Mouse (Mus musculus) forebrain, embryonic 11.5 days (tissue): Measurements from ENCODE around the gene Dclk1. TPM values are rescaled to one million over a fixed set of nuclear protein-coding genes. Genes with fewer than 3 reads are reported as not detected.

Source experiments
- ATAC-seq: fragments of 200-750 bp; cut with Nextera tagmentation; replicated peaks from 2 replicates; pipeline ENCODE4 v1.8.0; 2017; ENCODE audit warnings: moderate TSS enrichment; ENCODE audit not compliant: low FRiP score
- DNase-seq: peaks from one replicate; pipeline ENCODE4 v3.0.0-alpha.2; 2017; ENCODE audit warnings: low spot score
- H3K27ac ChIP-seq: fragments of 300-500 bp; sonication (generic); 2 replicates; pipeline ENCODE4 v1.5.1; 2014; ENCODE audit warnings: low read depth, low read length
- H3K27me3 ChIP-seq: fragments of 300-500 bp; sonication (generic); 2 replicates; pipeline ENCODE4 v1.6.1; 2014; ENCODE audit warnings: mild to moderate bottlenecking, low read length, mixed read lengths; ENCODE audit not compliant: control insufficient read depth, insufficient read depth
- H3K36me3 ChIP-seq: fragments of 300-500 bp; sonication (generic); 2 replicates; pipeline ENCODE4 v1.6.1; 2014; ENCODE audit warnings: mild to moderate bottlenecking, low read length, moderate library complexity, mixed read lengths; ENCODE audit not compliant: control insufficient read depth, insufficient read depth
- H3K4me1 ChIP-seq: fragments of 300-500 bp; sonication (generic); replicated peaks from 2 replicates; pipeline ENCODE4 v1.6.1; 2014; ENCODE audit warnings: low read length, mixed read lengths; ENCODE audit not compliant: control insufficient read depth, insufficient read depth
- H3K4me2 ChIP-seq: fragments of 300-500 bp; sonication (generic); 2 replicates; pipeline ENCODE4 v1.6.1; 2014; ENCODE audit warnings: low read depth, mild to moderate bottlenecking, low read length, moderate library complexity, mixed read lengths; ENCODE audit not compliant: severe bottlenecking
- H3K4me3 ChIP-seq: fragments of 300-500 bp; sonication (generic); 2 replicates; pipeline ENCODE4 v1.5.1; 2014; ENCODE audit warnings: low read depth, low read length
- H3K9ac ChIP-seq: fragments of 300-500 bp; sonication (generic); 2 replicates; pipeline ENCODE4 v1.6.1; 2014; ENCODE audit warnings: low read length
- H3K9me3 ChIP-seq: fragments of 300-500 bp; sonication (generic); 2 replicates; pipeline ENCODE4 v1.6.1; 2016; ENCODE audit warnings: low read length, mixed read lengths; ENCODE audit not compliant: control insufficient read depth
- WGBS: fragments of 180-500 bp; shearing (Covaris S2); extraction: QIAGEN DNeasy Blood & Tissue Kit; methylation state at CpG from one replicate; pipeline ENCODE4 v1.1.7; 2014; 5-methylcytosine and 5-hydroxymethylcytosine counted together
- polyA plus RNA-seq: library from polyadenylated mRNA; unstranded; fragments of >200 nt; fragmentation: Nextera tagmentation; extraction: Ambion mirVana; gene quantifications from 2 replicates; pipeline ENCODE4 v1.2.1, GENCODE M21; 2014

The Dclk1 gene
- polyA plus RNA-seq, 1 experiment from 2014 or later, result 77.5 TPM

DNA sequence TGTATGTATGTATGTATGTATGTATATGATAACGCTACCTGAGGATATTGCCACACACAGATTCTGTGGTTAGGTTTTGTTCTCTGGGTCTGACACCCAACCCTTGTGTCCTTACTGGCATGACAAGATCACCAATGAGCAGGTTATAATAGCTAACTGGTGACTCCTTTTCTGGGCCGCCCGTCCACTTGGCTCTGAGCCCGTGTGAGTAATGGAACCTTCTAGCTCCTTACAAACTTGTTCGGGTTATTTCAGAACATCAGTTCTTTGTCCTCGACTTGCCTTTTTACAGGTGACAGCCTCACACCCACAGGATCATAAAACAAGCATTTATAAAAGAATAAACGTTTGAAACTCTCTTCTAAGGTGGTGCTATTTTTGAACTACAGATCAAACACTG lies 127.0 kb downstream of the Dclk1 start:
- no peak overlapping the region for H3K9ac ChIP-seq
- WGBS, result 82% methylated on average over 7 of the region's 7 CpGs
- H3K36me3 ChIP-seq, result no peaks in the 10 kb centered on the region
- H3K27me3 ChIP-seq, result no peaks in the 10 kb centered on the region
- H3K9me3 ChIP-seq, result no peaks in the 10 kb centered on the region
- no peak overlapping the region for H3K4me3 ChIP-seq
- no peak overlapping the region for H3K4me2 ChIP-seq
- DNase-seq (no peak), ATAC-seq (no peak)
- no peaks in the 10 kb centered on the region for H3K4me1 ChIP-seq
- no peak overlapping the region for H3K27ac ChIP-seq

DNA sequence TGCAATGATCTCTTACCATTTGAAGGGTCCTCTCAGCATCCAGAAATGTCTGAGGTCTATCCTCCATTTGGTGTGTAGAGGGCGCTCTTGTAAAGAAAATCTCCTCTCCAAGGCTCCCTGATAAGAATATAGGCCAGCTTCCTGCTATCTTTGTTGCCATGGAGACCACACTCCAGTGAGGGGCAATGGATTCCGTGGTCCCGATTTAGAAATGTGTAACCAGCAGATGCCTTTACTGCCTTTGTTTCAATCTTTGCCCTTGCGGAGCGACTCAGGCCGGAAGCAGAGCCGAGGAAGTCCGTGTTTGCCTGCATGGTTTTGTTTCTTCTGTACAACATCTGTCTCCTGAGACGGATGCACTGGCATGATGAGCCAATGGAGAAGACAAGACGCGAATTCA lies 131.5 kb downstream of the Dclk1 start:
- H3K9me3 ChIP-seq, result no peaks in the 10 kb centered on the region
- peak overlapping the region; percentile 58 for H3K4me2 ChIP-seq
- H3K27me3 ChIP-seq, result no peaks in the 10 kb centered on the region
- H3K4me1 ChIP-seq, result no peaks in the 10 kb centered on the region
- H3K36me3 ChIP-seq, result no peaks in the 10 kb centered on the region
- peak; percentile 65 for DNase-seq
- H3K4me3 ChIP-seq, result peak overlapping the region; percentile 21
- ATAC-seq, result peak; percentile 88
- WGBS, result 8% methylated on average over 11 of the region's 11 CpGs
- H3K9ac ChIP-seq, result peak overlapping the region; percentile 23; the same call in 1 of the 2 replicates
- H3K27ac ChIP-seq, result no peak overlapping the region

DNA sequence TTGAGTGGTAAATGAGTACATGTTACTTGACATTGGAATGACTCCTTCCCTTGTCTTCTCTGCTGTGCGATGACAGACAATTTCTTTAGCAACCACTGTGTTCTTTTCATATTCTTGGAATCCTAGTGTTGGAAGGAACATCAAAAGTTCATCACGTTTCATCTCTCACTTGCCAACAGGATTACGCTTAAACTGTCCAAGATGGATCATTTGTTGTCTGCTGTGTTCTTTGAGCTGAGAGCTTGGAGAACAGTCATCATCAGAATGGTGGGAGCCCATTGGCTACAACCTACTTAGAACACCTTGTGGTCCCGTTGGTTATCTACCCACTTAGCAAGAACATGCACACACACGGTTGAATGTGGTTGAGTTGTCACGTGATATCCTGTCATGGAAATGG lies 136.4 kb downstream of the Dclk1 start:
- Histone ChIP-seq H3K27ac (no peak overlapping the region), H3K4me1 (0 out of 2 replicates have a peak, but pooled peaks cover 2% of the 10 kb centered on the region), H3K4me3 (no peak overlapping the region), H3K9me3 (no peaks in the 10 kb centered on the region), H3K9ac (no peak overlapping the region), H3K36me3 (no peaks in the 10 kb centered on the region), H3K27me3 (no peaks in the 10 kb centered on the region), H3K4me2 (no peak overlapping the region)
- DNase-seq (no peak), ATAC-seq (no peak)
- 89% methylated on average over 6 of the region's 6 CpGs for WGBS

DNA sequence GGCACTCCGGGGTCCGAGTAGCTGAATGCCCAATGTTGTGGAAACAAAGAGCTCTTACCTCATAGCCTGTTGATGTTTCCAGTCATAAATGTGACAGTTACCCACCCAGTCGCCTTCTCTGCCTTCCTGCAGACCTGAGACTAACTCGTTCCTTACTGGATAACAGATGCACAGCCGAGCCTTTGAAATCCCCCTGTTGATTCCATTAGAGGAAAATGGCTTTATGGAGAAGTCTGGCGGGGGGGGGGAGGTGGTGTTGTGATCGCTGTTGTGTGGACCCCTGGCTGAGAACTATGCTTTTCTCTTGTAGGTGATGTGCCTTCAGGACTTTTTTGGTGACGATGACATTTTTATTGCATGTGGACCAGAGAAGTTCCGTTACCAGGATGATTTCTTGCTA lies 138.3 kb downstream of the Dclk1 start:
- 0 out of 2 replicates have a peak, but pooled peaks cover 2% of the 10 kb centered on the region for H3K4me1 ChIP-seq
- DNase-seq (no peak), ATAC-seq (no peak)
- no peaks in the 10 kb centered on the region for H3K27me3 ChIP-seq
- WGBS, result 52% methylated on average over 9 of the region's 9 CpGs
- H3K4me3 ChIP-seq, result no peak overlapping the region
- no peak overlapping the region for H3K4me2 ChIP-seq
- no peaks in the 10 kb centered on the region for H3K9me3 ChIP-seq
- H3K9ac ChIP-seq, result no peak overlapping the region
- H3K36me3 ChIP-seq, result no peaks in the 10 kb centered on the region
- H3K27ac ChIP-seq, result no peak overlapping the region

DNA sequence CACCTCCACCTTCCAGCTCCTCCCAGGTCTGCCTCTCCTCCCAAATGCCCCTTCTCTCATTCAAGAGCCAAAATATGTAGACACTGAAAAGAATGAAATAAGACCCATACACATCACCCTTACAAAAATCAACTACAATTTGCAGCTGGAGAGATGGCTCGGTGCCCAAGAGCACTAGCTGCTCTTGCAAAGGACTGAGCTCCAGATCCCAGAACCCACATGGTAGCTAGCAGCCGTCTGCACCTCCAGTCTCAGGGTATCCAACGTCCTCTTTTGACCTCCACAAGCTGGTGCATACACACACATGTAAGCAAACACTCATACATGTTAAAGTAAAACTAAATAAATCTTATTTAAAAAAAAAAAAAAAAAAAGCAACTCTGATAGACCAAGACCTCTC lies 150.4 kb downstream of the Dclk1 start:
- WGBS, result 80% methylated on average over 3 of the region's 3 CpGs
- Histone ChIP-seq H3K4me2 (no peak overlapping the region), H3K9ac (no peak overlapping the region), H3K9me3 (no peaks in the 10 kb centered on the region), H3K4me3 (no peak overlapping the region), H3K27ac (no peak overlapping the region), H3K36me3 (no peaks in the 10 kb centered on the region), H3K27me3 (no peaks in the 10 kb centered on the region), H3K4me1 (0 out of 2 replicates have a peak, but pooled peaks cover 2% of the 10 kb centered on the region)
- ATAC-seq, result no peak
- DNase-seq, result no peak

DNA sequence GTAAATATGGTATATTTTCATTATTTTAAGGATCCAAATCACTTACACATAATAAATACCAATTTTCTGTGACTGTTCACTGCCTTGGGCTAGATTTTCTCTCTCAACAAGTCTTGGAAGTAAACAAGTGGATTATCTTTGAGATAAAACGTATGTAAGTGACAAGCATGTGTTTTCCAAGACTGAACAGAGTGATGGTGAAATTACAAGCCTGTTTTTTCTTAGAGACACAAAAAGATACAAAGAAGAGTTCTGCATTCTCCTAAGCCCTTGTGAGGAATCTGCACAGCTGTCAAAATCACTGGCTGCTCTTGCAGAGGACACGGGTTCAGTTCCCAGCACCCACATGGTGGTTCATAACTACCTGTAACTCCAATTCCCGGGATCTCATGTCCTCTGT lies 151.4 kb downstream of the Dclk1 start:
- no peak overlapping the region for H3K27ac ChIP-seq
- DNase-seq (no peak), ATAC-seq (no peak)
- H3K4me1 ChIP-seq, result 0 out of 2 replicates have a peak, but pooled peaks cover 2% of the 10 kb centered on the region
- H3K4me2 ChIP-seq, result no peak overlapping the region
- no peak overlapping the region for H3K4me3 ChIP-seq
- H3K9me3 ChIP-seq, result no peaks in the 10 kb centered on the region
- WGBS, result 82% methylated on average over 3 of the region's 3 CpGs
- H3K27me3 ChIP-seq, result no peaks in the 10 kb centered on the region
- H3K9ac ChIP-seq, result no peak overlapping the region
- H3K36me3 ChIP-seq, result no peaks in the 10 kb centered on the region

DNA sequence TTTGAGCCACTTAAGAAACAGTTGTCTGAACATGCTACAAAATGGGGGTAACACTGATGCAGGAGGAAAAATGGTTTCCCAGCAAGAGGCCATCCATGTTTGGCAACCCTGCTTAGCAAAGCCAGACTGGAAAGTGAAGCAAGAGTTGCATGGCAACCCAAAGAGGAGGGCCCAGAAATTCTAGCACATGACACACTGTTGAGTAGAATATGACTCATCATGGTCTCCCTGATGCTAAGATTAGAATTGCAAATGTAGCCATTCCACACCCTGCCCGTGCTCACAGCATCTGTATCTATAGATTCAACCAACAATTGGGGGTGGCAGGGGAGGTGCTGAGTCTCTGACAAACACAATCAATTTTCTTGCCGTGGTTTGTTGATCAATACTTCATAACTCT lies 154.6 kb downstream of the Dclk1 start:
- 71% methylated on average over 2 of the region's 2 CpGs for WGBS
- Histone ChIP-seq H3K27ac (no peak overlapping the region), H3K4me3 (no peak overlapping the region), H3K36me3 (no peaks in the 10 kb centered on the region), H3K9me3 (no peaks in the 10 kb centered on the region), H3K27me3 (no peaks in the 10 kb centered on the region), H3K4me2 (no peak overlapping the region), H3K4me1 (0 out of 2 replicates have a peak, but pooled peaks cover 2% of the 10 kb centered on the region), H3K9ac (no peak overlapping the region)
- ATAC-seq (no peak), DNase-seq (no peak)

DNA sequence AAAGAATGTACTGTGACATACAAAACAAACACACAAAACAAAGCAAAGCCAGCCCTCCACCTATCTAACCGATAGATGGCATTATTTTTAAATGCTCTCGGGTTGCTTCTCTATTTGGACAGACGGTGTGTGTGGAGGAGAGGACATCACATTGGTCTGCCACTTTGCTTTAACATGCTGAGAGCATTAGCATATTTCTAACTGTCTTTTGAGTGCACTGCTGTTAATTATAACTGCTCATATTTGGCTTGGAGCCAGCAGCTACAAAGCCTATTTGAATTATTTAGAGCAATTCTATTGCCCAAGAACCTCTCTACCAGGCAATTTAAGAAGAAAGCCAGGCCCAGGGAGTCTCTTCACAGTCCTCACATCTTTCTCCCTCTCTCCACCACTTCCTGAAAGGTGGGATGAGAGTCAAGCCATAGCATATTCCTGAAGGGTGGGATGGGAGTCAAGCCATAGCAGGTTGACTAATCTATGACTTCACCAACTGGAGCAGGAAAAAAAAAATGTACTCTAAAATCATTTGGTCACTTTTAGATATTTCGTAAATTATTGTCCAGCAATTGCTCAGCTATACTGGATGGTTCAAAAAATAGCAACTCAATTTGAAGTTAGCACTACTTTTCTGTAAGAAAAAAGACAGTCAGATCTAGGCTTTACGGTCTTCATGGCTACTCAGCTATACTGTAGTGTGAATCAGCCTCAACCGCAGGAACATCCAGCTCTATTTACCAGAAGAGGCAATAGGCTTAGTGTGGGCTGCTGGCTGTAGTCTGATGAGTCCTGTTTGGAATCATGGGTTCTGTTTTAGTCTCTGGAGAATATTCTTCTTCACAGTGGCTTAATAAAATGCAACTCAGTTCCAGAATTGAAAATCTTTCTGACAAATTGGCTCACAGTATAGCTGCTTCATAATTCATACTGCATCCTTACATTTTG lies 155.9 kb downstream of the Dclk1 start:
- WGBS, result 82% methylated on average over 6 of the region's 6 CpGs
- Histone ChIP-seq H3K27ac (no peak overlapping the region), H3K36me3 (no peaks in the 10 kb centered on the region), H3K4me3 (no peak overlapping the region), H3K4me1 (0 out of 2 replicates have a peak, but pooled peaks cover 2% of the 10 kb centered on the region), H3K9me3 (no peaks in the 10 kb centered on the region), H3K27me3 (no peaks in the 10 kb centered on the region), H3K9ac (no peak overlapping the region), H3K4me2 (no peak overlapping the region)
- ATAC-seq, result no peak
- no peak for DNase-seq

DNA sequence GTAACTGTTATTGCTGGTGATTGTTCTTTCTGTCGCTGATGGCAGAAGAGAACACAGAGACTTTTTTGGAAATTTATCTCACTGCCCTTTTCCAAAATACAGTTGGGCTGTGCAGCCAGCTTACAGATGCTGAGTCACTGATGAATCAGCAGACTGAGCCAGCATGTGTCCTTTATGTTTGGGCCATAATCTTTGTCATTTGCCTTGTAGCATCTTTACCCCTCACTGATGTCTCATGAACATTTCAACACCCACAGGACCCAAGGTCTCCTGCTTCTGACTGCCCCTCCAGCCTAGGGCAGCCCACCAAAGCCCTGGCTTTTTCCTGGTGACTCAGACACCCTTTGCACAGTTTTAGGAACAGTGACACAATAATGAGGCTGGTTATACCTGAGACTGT lies 159.1 kb downstream of the Dclk1 start:
- no peak for ATAC-seq
- H3K9ac ChIP-seq, result no peak overlapping the region
- H3K4me1 ChIP-seq, result 0 out of 2 replicates have a peak, but pooled peaks cover 2% of the 10 kb centered on the region
- H3K9me3 ChIP-seq, result no peaks in the 10 kb centered on the region
- no peaks in the 10 kb centered on the region for H3K27me3 ChIP-seq
- no peak overlapping the region for H3K27ac ChIP-seq
- no peak for DNase-seq
- H3K4me3 ChIP-seq, result no peak overlapping the region
- no peaks in the 10 kb centered on the region for H3K36me3 ChIP-seq
- 89% methylated on average over 1 of the region's 1 CpGs for WGBS
- no peak overlapping the region for H3K4me2 ChIP-seq
